Mouse (Mus musculus): ENCODE results near the gene Npr1. TPM values are rescaled to one million over a fixed set of nuclear protein-coding genes. Genes with fewer than 3 reads are reported as not detected.

Gene Npr1
- polyA plus RNA-seq (2012; rRNA removed): 25.3 and 26.4 TPM in 2 replicates

DNA sequence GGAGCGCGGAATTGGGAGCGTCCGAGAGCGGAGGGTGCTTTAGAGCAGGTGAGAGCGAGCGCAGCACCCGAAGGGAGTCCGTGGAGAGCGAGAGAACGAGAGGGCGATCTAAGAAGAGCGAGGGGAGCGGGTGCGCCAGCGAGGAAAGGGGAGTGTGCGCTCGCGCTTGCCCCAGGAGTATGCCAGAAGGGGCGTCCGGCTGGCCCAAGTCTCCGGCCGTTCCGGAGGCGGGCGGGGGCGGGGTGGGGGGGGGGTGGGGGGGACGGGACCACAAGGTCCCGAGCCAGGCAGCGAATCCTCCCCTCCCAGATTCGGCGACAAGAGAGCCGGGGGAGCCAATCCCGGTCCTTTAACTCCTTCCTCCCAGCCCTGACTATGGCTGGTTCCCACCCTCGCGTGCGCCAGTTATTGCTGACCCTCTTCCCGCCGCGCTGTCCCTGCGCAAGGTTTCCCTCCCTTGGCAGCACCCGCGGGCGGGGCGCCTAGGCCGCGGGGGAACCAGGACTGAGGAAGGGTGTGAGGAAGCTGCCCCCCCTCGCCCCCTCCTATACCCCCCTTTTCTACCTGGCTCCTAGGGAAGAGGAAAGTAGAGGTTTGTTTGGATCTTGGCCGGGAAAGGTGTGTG is at the start of gene Npr1:
Gene Npr1, minus strand, starts transcription at position 181 of the 625 bp plus-strand sequence.
- no peak for DNase-seq (ENCODE audit: low spot score)

DNA sequence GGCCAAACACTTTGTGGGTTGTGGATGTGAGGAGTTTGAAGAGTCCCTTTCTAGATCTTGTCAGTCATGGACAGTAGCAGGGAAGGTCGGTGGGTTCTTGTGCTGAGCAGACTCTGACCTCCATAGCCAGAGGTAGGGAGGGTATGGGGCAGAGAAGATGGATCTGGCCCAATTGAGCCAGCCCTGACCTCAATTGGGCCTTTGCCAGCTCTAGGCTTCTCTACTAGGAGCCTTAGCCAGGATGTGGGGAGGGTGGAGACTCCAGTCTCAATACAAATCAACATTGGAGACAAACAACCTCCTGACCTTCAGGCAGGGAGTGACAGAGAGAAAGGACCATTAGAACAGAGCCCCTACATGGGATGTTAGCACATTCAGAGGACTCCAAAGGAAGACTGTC is 49.6 kb upstream of the Npr1 start:
- no peak for DNase-seq (ENCODE audit: low spot score)

DNA sequence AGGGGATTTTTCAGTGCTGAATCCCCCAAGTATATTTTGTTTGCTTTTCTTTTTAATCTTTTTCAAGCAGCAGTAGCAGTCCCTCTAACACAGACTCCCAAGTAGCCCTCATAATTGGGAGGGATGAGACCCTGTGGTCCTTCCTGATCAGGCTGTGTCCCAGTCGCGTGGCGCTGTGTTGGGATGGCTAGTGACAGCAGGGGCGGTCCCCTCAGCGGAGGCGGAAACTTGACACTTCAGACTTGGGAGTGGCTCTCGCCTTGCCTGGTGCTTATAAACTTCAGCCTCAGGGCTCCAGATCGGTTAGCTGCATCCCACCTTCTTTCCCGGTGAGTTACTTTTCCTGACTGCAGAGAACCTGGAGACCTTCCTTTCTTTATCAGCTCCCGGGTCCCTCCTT is 49.0 kb upstream of the Npr1 start:
- DNase-seq (ENCODE audit: low spot score): peak; percentile 50

DNA sequence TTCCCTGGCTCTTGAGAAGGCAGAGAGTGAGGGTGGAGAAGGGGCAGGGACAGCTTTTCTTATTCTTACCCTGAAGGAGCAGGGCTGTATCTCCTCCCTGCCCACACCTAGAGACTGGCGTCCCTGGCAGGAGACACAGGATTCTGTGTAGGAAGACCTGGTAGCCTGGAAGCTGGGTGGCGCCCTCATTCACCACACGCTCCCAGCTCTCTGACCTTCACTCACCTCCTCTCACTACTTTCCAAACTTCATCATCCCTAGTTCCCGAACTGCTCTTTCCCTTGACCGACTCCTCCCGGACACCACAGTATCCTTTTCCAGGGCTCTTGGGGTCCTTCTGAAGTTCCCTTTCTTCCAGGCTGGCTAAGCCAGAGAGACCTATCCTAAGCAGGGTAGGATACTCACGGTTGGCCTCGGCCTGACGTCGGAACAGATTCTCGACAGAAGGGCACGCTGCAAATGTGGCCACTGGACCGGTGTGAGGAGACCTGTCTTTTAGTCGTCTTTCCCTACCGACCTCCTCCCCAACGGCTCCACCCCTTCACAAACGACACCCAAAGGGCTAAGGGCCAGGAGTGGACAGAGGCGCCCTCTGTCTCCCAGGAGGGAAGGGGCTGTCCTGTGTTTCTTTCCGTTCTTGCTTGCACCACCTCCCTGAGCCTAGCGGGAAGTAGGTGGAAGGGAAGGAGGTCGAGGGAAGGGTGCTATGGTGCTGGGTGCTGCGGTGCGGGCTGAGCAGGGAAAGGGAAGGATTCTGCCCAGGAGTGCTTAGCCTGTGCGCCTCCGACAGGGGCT is 48.3 kb upstream of the Npr1 start, which contains the start of the genes S100a1 and S100a13:
Gene S100a1, minus strand, starts transcription at position 597 of the 795 bp plus-strand sequence.
Gene S100a13, plus strand, starts transcription at position 640 of the 795 bp plus-strand sequence.
- peak; percentile 60 for DNase-seq (ENCODE audit: low spot score)

DNA sequence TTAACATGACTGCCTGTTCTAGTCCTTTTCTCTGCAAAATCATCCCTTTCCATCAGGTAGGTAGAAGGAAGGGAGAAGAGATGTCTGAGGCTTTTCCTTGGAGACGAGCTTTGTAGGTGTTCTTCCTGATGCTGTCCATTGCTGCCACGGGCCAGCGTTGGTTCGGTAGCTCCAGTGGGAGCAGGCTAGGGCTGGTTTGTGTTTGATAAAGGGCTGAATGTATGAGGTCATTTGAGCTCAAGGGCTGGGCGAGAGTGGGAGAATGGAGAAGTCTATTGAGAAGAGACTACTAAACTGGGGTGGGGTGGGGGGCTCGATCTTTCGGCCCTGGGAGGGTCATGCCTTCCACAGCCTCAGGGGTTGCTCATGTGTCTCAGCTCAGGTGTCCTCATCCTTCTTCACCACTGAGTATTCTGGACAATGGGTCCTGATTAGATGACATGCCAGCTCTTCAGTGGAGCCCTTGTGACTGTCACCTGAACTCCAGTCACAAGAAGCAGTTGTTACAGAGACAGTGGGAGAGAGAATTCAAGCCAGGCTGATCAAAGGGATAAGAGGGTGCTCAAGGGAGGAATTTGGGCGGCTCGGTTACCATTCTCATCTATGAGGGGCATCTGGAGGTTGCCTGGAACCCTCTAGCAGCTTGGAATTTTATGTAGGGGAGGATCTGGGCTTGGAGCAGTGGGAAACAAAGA is 47.4 kb upstream of the Npr1 start:
- no peak for DNase-seq (ENCODE audit: low spot score)

DNA sequence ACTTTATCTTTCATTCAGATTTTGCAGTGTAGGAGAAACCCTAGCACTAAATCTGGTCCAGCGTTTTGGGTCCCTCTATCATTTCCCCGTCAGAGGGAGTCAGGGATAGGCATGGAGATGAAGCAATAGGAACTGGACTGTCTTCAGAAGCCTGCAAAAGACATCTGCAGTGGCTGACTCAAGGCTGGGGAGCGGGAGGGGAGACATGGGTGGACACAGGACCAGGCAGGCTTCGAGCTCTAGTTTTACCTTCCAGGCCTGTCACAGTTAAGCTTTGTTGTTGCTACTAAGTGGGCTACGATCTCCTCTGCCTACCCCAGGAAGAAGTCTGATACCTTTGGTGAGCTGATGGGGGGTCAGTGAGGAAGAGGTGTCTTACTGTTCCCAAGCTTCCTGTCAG is 46.6 kb upstream of the Npr1 start:
- no peak for DNase-seq (ENCODE audit: low spot score)

DNA sequence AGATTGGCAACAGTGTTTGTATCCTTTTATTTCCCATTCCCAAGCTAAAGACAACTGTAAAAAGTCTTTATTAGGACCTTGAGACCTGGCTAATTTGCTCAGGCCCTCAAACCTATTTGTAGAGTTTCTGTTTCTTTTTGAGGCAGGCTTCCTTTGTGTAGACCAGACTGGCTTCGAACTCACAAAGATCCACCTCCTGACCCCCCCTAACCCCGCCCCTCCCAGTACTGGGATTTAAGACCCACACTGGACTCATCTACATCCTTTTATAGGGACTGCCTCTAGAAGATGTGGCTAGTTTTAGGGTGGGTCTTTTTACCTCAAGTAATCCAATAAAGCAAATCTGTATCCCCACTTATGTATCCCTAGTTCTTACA is 44.1 kb upstream of the Npr1 start:
- DNase-seq (ENCODE audit: low spot score): no peak

DNA sequence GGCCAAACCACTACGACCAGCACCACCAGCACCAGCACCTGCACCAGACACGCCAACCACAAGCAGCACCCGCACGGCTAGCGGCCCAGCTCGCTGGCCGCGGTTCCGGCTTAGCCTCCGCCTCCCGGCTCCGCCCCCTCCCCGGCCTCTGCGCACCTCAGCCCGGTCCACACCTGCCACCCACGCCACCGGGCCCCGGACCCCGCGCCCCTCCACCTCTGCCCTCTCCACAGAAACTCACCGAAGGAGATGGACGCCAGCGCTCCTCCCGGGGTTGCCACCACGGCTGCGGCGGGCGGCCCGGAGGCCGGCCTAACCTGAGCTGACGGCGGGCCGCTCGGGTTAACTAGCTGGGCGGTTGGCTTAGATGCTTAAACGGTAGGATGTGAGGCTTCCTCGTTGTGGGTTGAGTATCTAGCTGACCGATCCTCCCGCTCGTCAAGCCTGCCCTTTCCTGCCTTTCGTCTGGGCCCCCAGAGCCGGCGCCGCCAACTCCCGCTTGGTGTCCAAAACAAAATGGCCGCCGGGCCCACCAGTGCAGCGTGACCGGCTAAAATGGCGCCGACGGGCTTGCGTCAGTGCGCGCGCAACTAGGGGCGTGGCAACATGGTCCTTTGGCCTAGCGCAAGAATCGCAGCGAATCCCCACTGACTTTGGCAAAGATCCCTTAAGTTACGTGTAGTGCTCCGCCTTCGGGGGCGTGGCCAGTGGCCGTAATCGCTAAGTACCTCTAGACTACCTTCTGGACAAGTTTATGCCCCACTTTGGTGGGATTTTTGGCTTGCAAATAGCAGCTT is 43.5 kb upstream of the Npr1 start, which contains the start of gene Chtop:
Gene Chtop, minus strand, starts transcription at position 549 of the 797 bp plus-strand sequence.
- peak; percentile 98 for DNase-seq (ENCODE audit: low spot score)

DNA sequence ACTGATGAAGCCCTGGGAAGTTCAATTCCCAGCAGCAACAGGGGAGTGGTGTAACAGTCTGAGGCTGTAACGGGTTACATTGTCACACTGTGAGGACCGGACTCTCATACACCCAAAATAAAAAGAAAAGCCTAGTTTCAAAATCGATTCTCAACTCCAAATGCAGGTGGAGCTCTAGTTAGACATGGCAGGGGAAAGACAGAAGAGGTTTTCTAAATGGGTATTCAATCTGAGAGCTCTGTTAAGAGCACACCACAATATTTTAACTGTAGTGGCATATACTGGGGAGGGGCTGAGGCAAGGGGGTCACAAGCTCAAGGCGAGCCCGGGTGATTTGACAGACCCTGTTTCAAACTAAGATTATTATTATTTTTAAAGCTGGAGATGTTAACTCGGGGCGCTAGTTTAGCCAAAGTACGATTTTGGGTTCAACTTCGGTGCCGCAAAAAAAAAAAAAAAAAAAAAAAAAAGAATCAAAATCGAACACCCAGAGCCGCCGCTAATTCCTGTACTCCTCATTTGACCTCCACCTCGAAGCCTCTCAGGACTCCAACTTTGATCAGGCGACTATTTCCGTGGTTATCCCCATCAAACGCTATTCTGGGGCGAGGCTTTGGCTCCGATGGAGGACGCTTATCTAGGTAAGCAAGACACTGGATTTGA is 42.8 kb upstream of the Npr1 start:
- DNase-seq (ENCODE audit: low spot score): no peak

DNA sequence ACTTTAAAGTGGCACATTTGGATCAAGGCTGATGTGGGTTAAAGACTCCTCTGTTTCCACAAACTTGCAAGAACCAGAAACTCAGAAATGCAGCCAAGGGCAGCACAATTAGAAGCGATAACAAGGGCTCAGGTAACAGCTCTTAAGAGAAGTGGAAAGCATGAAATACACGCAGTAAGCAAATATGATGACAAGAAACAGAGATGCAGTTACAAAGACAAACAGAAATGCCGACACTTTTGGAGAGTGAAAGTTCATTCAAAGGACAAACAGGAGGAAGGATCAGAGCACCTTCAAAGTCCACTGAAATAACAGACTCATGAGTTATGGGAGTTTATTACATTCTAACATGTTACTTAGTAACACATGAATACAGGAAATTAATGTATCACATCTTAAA is 40.7 kb upstream of the Npr1 start:
- no peak for DNase-seq (ENCODE audit: low spot score)

DNA sequence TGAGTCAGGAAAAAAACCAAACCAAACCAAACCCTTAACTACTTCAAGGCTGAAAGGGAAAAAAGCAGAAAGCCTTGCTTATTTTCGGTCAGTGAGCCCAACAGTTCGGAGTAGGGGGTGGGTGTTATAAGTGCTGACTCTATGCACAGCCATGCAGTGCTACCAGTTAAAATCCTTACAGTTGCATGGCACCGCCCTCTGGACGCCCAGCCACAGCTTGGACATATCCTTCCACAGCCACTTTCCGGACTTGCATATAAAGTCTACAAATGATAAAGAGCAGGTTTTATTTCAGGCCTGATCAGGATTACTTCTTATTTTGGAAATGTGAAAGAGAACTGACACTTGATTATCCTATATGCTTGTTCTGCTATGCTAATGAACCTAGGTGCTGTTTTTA is 39.5 kb upstream of the Npr1 start:
- DNase-seq (ENCODE audit: low spot score): no peak

DNA sequence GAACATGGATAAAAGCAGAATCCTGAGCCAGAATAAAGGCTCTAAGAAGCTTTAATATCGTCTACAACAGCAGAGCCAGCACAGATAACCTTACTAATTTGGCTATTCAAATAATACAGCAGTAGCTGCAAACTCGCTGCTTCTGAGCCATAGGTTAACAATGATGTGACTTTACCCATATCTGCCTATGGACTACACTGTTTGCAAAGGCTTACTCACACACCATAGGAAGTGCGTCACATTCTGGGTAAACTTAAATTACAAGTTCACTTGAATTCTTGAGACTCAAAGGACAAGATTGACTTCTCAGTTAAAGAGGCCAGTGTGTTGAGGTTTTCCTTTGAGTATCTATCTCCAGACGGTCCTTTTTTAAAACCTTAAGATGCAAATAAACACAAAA is 37.8 kb upstream of the Npr1 start:
- DNase-seq (ENCODE audit: low spot score): no peak

DNA sequence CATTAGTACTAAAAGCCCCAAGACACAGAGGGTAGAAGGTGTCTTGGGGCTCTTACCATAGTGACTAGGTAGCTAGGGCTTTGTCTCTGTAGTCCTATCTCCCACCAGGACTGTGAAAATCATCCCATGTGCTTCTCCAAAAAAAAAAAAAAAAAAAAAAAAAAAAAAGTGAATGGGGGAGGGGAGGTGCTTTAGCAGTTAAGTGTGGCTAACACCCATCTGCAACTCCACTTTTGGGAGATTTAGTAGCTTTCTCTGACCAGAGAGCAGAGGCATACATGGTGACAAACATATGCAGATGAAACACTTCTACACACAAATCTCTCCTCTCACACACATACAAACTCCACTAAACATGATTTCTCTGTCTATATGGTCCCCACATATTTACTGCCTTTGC is 31.9 kb upstream of the Npr1 start:
- DNase-seq (ENCODE audit: low spot score): no peak

DNA sequence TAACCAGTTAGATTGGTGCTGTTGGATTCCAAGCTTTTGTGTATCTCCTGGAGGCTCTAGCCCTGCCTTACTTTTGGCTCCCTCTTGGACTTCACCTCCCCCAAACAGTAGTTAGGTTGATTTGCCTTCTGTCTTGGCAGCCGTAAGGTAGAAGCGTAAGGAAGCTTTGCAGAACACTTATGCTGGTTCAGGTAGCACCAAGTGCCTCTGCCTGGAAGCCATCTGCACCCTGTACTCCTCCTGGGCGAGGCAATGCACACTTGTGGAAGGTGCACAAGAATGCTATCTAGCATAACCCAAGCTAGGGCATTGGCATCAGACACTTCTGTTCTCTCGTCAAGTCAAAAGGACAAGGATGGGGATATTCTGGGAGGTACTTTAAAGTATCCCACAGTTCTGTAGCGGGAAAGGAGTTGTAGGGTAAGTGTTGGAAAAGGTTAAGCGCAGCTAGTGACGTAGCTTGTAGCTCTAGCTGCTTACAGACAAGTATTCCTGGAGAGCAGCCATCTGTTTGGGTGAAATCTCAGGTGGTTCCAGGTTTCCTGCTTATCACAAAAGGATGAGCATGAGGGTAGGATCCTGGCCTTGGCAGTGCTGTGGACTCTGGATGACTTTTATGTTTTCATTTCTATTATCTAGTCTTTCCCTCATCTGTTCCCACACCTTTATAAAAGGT is 30.3 kb upstream of the Npr1 start:
- no peak for DNase-seq (ENCODE audit: low spot score)

DNA sequence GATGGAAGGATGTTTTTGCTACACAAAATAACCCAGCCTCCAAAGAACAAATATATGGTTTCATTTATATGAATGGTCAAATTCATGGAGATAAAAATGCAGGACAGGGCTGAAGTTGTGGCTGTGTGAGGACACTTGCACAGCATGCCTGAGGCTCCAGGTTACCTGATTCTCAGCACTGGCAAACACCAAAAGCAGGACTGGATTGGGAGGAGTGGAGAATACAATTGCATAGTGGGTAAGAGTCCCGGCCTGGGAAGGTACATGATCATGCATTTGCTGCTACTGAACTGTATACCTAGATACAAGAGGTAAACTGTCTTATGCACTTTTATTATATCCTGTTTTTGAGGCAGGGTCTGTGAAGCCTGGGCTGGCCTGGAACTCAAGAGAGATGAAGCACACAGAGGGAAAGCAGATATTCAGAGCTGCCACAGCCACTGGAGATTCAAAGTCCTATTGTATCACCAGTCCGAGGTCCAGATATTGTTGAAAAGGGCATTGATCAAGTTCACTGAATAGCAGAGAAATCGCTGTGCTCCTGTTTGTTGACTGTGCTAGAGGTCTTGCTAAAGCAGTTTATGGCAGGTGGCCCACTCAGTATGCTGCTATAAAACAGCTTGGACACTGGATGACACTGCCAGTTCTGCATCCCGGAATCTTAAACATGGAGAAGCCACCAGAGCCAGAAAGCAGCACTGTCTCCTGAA is 28.3 kb upstream of the Npr1 start:
- no peak for DNase-seq (ENCODE audit: low spot score)

DNA sequence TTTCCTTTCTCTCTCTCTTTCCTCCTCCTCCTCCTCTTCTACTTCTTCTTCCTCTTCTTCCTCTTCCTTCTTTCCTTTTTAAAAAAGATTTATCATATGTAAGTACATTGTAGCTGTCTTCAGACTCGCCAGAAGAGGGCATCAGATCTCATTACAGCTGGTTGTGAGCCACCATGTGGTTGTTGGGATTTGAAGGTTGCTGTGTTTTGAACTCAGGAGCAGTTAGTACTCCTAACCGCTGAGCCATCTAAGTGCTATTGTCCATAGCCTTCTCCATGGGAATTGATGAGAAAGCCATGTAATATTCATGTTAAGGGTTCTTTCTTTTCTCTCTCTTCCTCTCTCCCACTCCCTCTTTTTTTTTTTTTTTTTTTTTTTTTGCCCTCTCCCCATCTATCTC is 25.7 kb upstream of the Npr1 start:
- no peak for DNase-seq (ENCODE audit: low spot score)

DNA sequence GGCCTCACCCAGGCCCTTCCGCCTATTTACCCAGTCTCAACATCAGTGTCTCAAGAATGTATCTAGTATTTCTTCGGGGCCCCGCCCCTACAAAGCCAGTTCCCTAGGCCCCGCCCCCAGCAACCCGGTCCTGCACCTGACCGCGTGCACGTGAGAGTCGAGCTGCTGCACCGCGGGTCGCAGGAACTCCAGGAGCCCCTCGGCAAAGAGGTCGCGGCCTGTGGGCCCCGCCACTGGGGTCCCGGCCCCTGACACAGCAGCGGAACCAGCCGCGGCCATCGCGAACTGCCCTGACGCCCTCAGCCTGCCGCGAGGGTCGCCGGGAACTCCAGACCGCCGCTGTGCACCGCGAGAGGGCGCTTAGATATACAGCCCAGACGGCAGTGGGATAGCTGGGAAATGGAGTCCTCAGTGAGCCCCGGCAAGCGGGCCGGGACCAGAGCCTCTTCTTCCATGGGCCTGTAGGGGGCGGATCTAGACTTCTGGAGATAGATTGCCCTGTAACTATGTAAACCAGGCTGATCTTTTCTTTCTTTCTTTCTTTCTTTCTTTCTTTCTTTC is 25.1 kb upstream of the Npr1 start, which contains the start of gene Snapin:
Gene Snapin, minus strand, starts transcription at position 338 of the 561 bp plus-strand sequence.
- DNase-seq (ENCODE audit: low spot score): peak; percentile 96

DNA sequence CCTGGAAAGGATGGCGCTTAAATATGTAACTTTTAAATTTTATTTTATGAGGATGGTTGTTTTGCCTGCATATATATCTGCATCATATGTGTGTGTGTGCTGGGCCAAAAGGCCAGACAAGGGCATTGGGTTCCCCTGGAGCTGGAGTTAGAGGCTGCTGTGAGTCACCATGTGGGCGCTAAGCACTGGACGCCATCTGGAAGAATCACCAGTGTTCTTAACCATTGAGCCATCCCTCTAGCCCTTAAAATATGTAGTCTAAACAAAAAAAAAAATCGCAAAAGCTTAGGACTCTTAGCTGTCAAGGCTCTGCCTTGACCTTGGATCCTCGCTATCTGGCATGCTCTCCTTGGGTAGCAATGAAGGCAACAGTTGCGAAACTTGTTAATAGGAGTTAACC is 22.9 kb upstream of the Npr1 start:
- no peak for DNase-seq (ENCODE audit: low spot score)

DNA sequence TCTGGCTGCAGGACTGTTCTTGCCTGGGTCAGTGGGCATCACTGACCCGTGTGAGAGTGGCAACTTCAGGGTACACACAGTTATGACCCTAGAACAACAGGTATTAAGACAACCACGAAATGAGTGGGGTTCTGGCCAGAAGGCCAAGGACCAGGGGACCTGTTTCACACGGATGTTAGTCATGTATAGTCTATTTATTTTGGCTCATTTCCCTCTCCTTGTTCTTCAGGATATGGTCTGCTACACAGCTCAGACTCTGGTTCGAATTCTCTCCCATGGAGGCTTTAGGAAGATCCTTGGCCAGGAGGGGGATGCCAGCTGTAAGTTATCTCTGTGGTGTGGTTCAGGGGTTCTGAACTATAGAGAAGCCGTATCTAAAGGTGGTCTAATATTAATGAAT is 21.3 kb upstream of the Npr1 start:
- no peak for DNase-seq (ENCODE audit: low spot score)

Data from urinary bladder, adult 2 months (tissue).